Mouse (Mus musculus): ENCODE data around the gene Prdm5.

DNA sequence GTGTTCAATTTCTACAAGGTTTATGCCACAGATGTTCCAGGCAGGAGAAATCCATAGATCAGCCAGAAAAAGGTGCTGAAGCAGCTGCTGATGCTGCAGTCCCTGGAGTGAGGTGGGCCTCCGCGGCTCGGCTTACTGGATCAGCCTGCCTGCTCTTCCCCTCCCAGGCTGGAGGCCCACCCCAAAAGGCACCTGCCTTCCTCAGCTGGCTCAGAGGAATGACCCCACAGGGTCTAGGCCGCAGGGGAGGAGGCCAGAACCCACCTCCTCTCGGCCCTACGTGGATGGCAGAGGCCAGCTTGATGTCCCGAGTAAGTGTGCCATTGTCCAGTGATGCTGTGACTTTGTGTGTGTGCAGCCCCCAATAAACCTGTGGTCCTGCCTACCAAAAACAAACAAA, 20.6 kb upstream of the Prdm5 start:
- TF ChIP-seq CTCF (conservative IDR thresholded peaks at IDR 0.05; ENCODE audit: low read length) (no peak), POU5F1 (IDR thresholded peaks at IDR 0.05; ENCODE audit: borderline replicate concordance, low read length) (no peak), NANOG (IDR thresholded peaks at IDR 0.05; ENCODE audit: borderline replicate concordance, low read length) (no peak)
